Mouse (Mus musculus) brain, embryonic 14.5 days (tissue): ENCODE measurements at regions not wholly inside any gene's neighbourhood (a gene's known extent, or its start where the extent isn't known, plus 50 kb on each side); places are given as distances from the start of the nearest gene placed in this dataset.

ENCODE experiments used
- CTCF ChIP-seq: fragments of 200-500 bp; IDR thresholded peaks from 2 replicates; pipeline ENCODE4 v1.5.1; 2012; ENCODE audit warnings: inconsistent platforms, mild to moderate bottlenecking, moderate library complexity, borderline replicate concordance; ENCODE audit not compliant: insufficient read depth, insufficient read length; ENCODE audit errors: extremely low read depth
- POLR2A ChIP-seq: fragments of 200-500 bp; IDR thresholded peaks from 2 replicates; pipeline ENCODE4 v1.6.1; 2012; ENCODE audit warnings: mild to moderate bottlenecking, inconsistent platforms, borderline replicate concordance; ENCODE audit not compliant: poor library complexity, insufficient read depth, insufficient read length, severe bottlenecking; ENCODE audit errors: extremely low read depth

DNA sequence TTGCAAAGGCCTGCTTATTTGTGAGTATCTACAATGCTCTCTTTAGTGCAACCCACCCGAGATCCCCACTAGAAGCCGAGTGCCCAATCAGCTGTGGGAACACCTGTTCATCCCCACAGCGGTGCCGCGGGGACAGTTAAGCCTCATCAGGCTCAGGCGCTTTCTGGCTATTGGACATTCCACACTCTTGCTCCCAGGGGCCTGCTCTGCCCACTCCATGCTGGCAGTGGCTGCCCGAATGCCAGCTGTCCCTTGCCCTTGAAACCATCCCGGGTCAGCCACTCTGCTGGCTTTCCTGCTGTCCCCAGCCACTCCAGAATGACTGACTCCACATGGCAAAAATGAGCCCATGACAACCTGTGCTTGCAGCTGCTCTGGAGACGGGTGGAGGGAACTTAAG, 107.6 kb downstream of the Klhl25 start:
- TF ChIP-seq CTCF: no peak
- TF ChIP-seq POLR2A: no peak
